8 mouse cellular contexts compared by ENCODE assay signal in the genomic region with DNA sequence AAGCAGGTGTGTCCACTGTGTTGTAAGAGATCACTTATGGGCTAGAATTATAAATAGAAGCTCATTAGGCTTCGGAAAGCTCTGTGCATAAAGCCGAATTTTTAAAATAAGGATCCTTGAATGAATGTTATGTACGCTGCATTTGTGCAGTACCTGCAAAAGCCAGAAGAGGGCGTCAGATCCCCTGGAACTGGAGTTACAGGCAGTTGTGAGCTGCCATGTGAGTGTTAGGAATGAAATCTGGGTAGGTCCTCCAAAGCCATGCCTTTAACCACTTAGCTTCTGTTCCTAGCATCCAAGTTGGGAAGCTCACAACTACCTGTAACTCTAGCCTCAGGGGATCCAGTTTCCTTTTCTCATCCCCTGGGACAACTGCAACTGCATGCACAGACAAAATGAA.
A peak's percentile ranks its signal among the peaks of the same experiment; 100 is the strongest.
DNase-seq lines count a peak whose midpoint lies in the region; ATAC-seq and TF ChIP-seq lines count a peak whose summit lies in the region.

No protein-coding gene starts in this region.

- H3K9me3 ChIP-seq in forebrain, postnatal 0 days (ENCODE audit: low read length): no peaks in the 10 kb centered on the region
- no peaks in the 10 kb centered on the region for H3K9me3 ChIP-seq in forebrain, embryonic 12.5 days
- no peaks in the 10 kb centered on the region for H3K9me3 ChIP-seq in intestine, embryonic 16.5 days (ENCODE audit: control insufficient read depth, low read length)
- H3K9me3 ChIP-seq in midbrain, embryonic 11.5 days (ENCODE audit: control insufficient read depth, low read length): no peaks in the 10 kb centered on the region

- peak; percentile 52 for TF ChIP-seq CTCF in forebrain, postnatal 0 days (IDR thresholded peaks at IDR 0.05; ENCODE audit: low read depth)

- H3K4me1 ChIP-seq in forebrain, postnatal 0 days (ENCODE audit: insufficient read depth): peaks cover 14% of the 10 kb centered on the region
- peaks cover 21% of the 10 kb centered on the region for H3K4me1 ChIP-seq in forebrain, embryonic 12.5 days
- no peaks in the 10 kb centered on the region for H3K4me1 ChIP-seq in intestine, embryonic 16.5 days (ENCODE audit: control insufficient read depth, insufficient read depth, low read length)
- H3K4me1 ChIP-seq in midbrain, embryonic 11.5 days (ENCODE audit: control insufficient read depth, insufficient read depth, low read length): peaks cover 5% of the 10 kb centered on the region; the same call in 1 of the 2 replicates

- no peak overlapping the region for H3K4me3 ChIP-seq in forebrain, postnatal 0 days (ENCODE audit: low read depth, low read length)
- H3K4me3 ChIP-seq in forebrain, embryonic 12.5 days (replicated peaks): no peak overlapping the region
- no peak overlapping the region for H3K4me3 ChIP-seq in intestine, embryonic 16.5 days (ENCODE audit: low read length)
- no peak overlapping the region for H3K4me3 ChIP-seq in midbrain, embryonic 11.5 days (ENCODE audit: low read depth, low read length)

- no peak for DNase-seq in forebrain, postnatal 0 days
- peak; percentile 30 for DNase-seq in right cerebral cortex, postnatal 14 days
- no peak for DNase-seq in right cerebral cortex, postnatal 25 days
- DNase-seq in heart, postnatal 4 days: peak; percentile 59
- DNase-seq in spleen, adult 12 weeks (ENCODE audit: low spot score): peak; percentile 67
- DNase-seq in midbrain, embryonic 11.5 days (ENCODE audit: low spot score, missing footprints): no peak

- H3K9ac ChIP-seq in forebrain, postnatal 0 days: no peak overlapping the region
- H3K9ac ChIP-seq in forebrain, embryonic 12.5 days: no peak overlapping the region
- H3K9ac ChIP-seq in intestine, embryonic 16.5 days (ENCODE audit: low read depth, low read length): no peak overlapping the region
- H3K9ac ChIP-seq in midbrain, embryonic 11.5 days (ENCODE audit: low read length): no peak overlapping the region

- no peak overlapping the region for H3K27ac ChIP-seq in forebrain, postnatal 0 days (ENCODE audit: low read depth, low read length)
- no peak overlapping the region for H3K27ac ChIP-seq in forebrain, embryonic 12.5 days
- H3K27ac ChIP-seq in intestine, embryonic 16.5 days (ENCODE audit: low read length): no peak overlapping the region
- H3K27ac ChIP-seq in midbrain, embryonic 11.5 days (ENCODE audit: low read depth, low read length): no peak overlapping the region

- no peak overlapping the region for H3K4me2 ChIP-seq in forebrain, postnatal 0 days (ENCODE audit: low read depth)
- no peak overlapping the region for H3K4me2 ChIP-seq in forebrain, embryonic 12.5 days
- no peak overlapping the region for H3K4me2 ChIP-seq in intestine, embryonic 16.5 days (ENCODE audit: low read depth, low read length)
- no peak overlapping the region for H3K4me2 ChIP-seq in midbrain, embryonic 11.5 days

- no peak for ATAC-seq in forebrain, postnatal 0 days
- ATAC-seq in forebrain, embryonic 12.5 days (ENCODE audit: low FRiP score): no peak
- no peak for ATAC-seq in intestine, embryonic 16.5 days
- ATAC-seq in midbrain, embryonic 11.5 days (ENCODE audit: low FRiP score): no peak

- 55% methylated on average over 4 of the region's 4 CpGs for WGBS in forebrain, postnatal 0 days
- 59% methylated on average over 4 of the region's 4 CpGs for WGBS in forebrain, embryonic 12.5 days
- 73% methylated on average over 4 of the region's 4 CpGs for WGBS in intestine, embryonic 16.5 days
- WGBS in midbrain, embryonic 11.5 days: 60% methylated on average over 4 of the region's 4 CpGs

- no peaks in the 10 kb centered on the region for H3K27me3 ChIP-seq in forebrain, postnatal 0 days (ENCODE audit: insufficient read depth, low read length)
- no peaks in the 10 kb centered on the region for H3K27me3 ChIP-seq in forebrain, embryonic 12.5 days
- no peaks in the 10 kb centered on the region for H3K27me3 ChIP-seq in intestine, embryonic 16.5 days (replicated peaks; ENCODE audit: control insufficient read depth, insufficient read depth, low read length)
- no peaks in the 10 kb centered on the region for H3K27me3 ChIP-seq in midbrain, embryonic 11.5 days (ENCODE audit: control insufficient read depth, insufficient read depth, low read length)

- H3K36me3 ChIP-seq in forebrain, postnatal 0 days (ENCODE audit: insufficient read depth): no peaks in the 10 kb centered on the region
- H3K36me3 ChIP-seq in forebrain, embryonic 12.5 days (replicated peaks): no peaks in the 10 kb centered on the region
- H3K36me3 ChIP-seq in intestine, embryonic 16.5 days (ENCODE audit: control insufficient read depth, insufficient read depth, low read length): no peaks in the 10 kb centered on the region
- no peaks in the 10 kb centered on the region for H3K36me3 ChIP-seq in midbrain, embryonic 11.5 days (ENCODE audit: control insufficient read depth, insufficient read depth, low read length)

Comparison
In these comparisons a context has a peak if more than half of its experiments do, and no peak if none do; other contexts are left out.
1. DNase-seq: peak in right cerebral cortex, postnatal 14 days (single experiment), heart, postnatal 4 days (single experiment) and spleen, adult 12 weeks (single experiment); none in forebrain, postnatal 0 days (single experiment), right cerebral cortex, postnatal 25 days (single experiment) and midbrain, embryonic 11.5 days (single experiment).